Comparison of ENCODE assay signal across 8 mouse cellular contexts in the genomic region with DNA sequence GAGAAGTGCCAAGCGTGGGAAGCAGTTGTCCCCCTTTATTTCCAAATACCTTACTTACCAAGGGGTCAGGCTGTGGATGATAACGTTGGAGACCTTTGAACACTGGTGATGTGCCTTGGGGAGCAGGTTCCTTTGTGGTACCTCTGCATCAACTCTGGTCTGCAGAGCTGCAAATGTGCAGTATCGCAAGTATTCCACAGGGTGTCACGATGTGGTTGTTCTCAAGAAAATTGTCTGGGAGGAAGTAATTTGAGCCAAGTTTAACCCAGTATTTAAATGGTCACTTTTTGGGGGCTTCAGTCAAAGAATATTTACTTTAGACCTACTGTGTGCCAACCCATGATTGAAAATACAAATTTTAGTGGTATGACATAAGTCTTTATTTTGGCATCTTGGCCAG.
DNase-seq lines count a peak whose midpoint lies in the region.

No protein-coding gene starts in this region.

- peak; percentile 2 for DNase-seq in adrenal gland, adult 2 months
- DNase-seq in adrenal gland, adult 18-20 months (ENCODE audit: low spot score in 2 of 2): no peak
- peak; percentile 4 to 6 for DNase-seq in kidney, adult 8-10 months
- no peak for DNase-seq in kidney, adult 11 months
- peak; percentile 9 for DNase-seq in urinary bladder, postnatal 14 days (ENCODE audit: low spot score)
- DNase-seq in urinary bladder, adult 18-20 months (ENCODE audit: low spot score in 2 of 2): no peak
- no peak for DNase-seq in thymus, postnatal 14 days
- DNase-seq in B cell, adult 2 months: no peak

Comparison
In these comparisons a context has a peak if more than half of its experiments do, and no peak if none do; other contexts are left out.
1. DNase-seq: peak in adrenal gland, adult 2 months (single experiment), kidney, adult 8-10 months (2 of 2) and urinary bladder, postnatal 14 days (single experiment); none in adrenal gland, adult 18-20 months (0 of 2), kidney, adult 11 months (single experiment), urinary bladder, adult 18-20 months (0 of 2), thymus, postnatal 14 days (single experiment) and B cell, adult 2 months (0 of 2).